Mouse (Mus musculus) olfactory bulb, adult 2 months (tissue): Measurements from ENCODE around the gene Lcn12. TPM values are rescaled to one million over a fixed set of nuclear protein-coding genes. Genes with fewer than 3 reads are reported as not detected.

Experiments used
- H3K27ac ChIP-seq: fragments of 200-500 bp; 2 replicates; pipeline ENCODE4 v1.5.1; 2012; ENCODE audit warnings: low read depth, low read length; ENCODE audit not compliant: insufficient read depth
- H3K4me1 ChIP-seq: fragments of 200-500 bp; 2 replicates; pipeline ENCODE4 v1.6.1; 2012; ENCODE audit warnings: low read length; ENCODE audit not compliant: control insufficient read depth, insufficient read depth
- H3K4me3 ChIP-seq: fragments of 200-500 bp; 2 replicates; pipeline ENCODE4 v1.5.1; 2012; ENCODE audit warnings: mild to moderate bottlenecking, low read depth, low read length, moderate library complexity; ENCODE audit not compliant: insufficient read depth
- CTCF ChIP-seq: fragments of 200-500 bp; IDR thresholded peaks from 2 replicates; pipeline ENCODE4 v1.5.1; 2012; ENCODE audit warnings: low read depth, mild to moderate bottlenecking, low read length, moderate library complexity; ENCODE audit not compliant: insufficient read depth
- POLR2A ChIP-seq: fragments of 200-500 bp; IDR thresholded peaks from 2 replicates; pipeline ENCODE4 v1.6.1; 2012; ENCODE audit warnings: mild to moderate bottlenecking, low read depth, low read length, moderate library complexity; ENCODE audit not compliant: insufficient read depth
- WGBS: fragments of 180-500 bp; shearing (Covaris S2); methylation state at CpG from one replicate; pipeline ENCODE4 v1.1.7; 2018; 5-methylcytosine and 5-hydroxymethylcytosine counted together
- polyA plus RNA-seq: library from polyadenylated mRNA; stranded (reverse); fragments of >200 nt; gene quantifications from 2 replicates; pipeline ENCODE4 v1.2.4, GENCODE M21; 2012; ENCODE audit warnings: low replicate concordance; ENCODE audit not compliant: missing spikeins, insufficient read depth, insufficient read length

The Lcn12 gene
- polyA plus RNA-seq, 1 experiment = not detected

- peaks cover 8% of the 10 kb centered on the region for H3K4me1 ChIP-seq
- no peak overlapping the region for H3K4me3 ChIP-seq
- 38% methylated on average over 5 of the region's 5 CpGs for WGBS
- TF ChIP-seq CTCF (no peak), POLR2A (no peak)
- no peak overlapping the region for H3K27ac ChIP-seq
Measured at GRCm38 (mm10) chr2:25506964-25507363, 13.3 kb upstream of the Lcn12 start.

GRCm38 (mm10) chr2:25505860-25506259 lies 12.1 kb upstream of the Lcn12 start:
- Histone ChIP-seq H3K4me3 (no peak overlapping the region), H3K4me1 (peaks cover 15% of the 10 kb centered on the region), H3K27ac (no peak overlapping the region)
- no peak for TF ChIP-seq POLR2A
- TF ChIP-seq CTCF = no peak
- 86% methylated on average over 4 of the region's 4 CpGs for WGBS

GRCm38 (mm10) chr2:25505000-25505399 lies 11.3 kb upstream of the Lcn12 start:
- Histone ChIP-seq H3K27ac (no peak overlapping the region), H3K4me1 (peaks cover 17% of the 10 kb centered on the region), H3K4me3 (no peak overlapping the region)
- 75% methylated on average over 1 of the region's 1 CpGs for WGBS
- TF ChIP-seq POLR2A (no peak), CTCF (no peak)

- no peak overlapping the region for H3K4me3 ChIP-seq
- H3K4me1 ChIP-seq = peaks cover 17% of the 10 kb centered on the region
- WGBS = 91% methylated on average over 19 of the region's 19 CpGs
- TF ChIP-seq POLR2A = no peak
- no peak for TF ChIP-seq CTCF
- H3K27ac ChIP-seq = no peak overlapping the region
Measured at GRCm38 (mm10) chr2:25504538-25504937, 10.8 kb upstream of the Lcn12 start.

GRCm38 (mm10) chr2:25502726-25503125 lies 9.0 kb upstream of the Lcn12 start:
- TF ChIP-seq CTCF (no peak), POLR2A (no peak)
- no peak overlapping the region for H3K4me3 ChIP-seq
- H3K27ac ChIP-seq = no peak overlapping the region
- H3K4me1 ChIP-seq = peaks cover 17% of the 10 kb centered on the region
- WGBS = 88% methylated on average over 3 of the region's 3 CpGs

GRCm38 (mm10) chr2:25501593-25502486 lies 8.1 kb upstream of the Lcn12 start, which contains the start of gene C8g:
Gene C8g (minus strand): TSS chr2:25501719.
- Histone ChIP-seq H3K4me3 (peak within 1 kb of the TSS; percentile 94), H3K4me1 (peaks cover 20% of the 10 kb centered on the region), H3K27ac (peak within 1 kb of the TSS; percentile 75; the same call in 1 of the 2 replicates)
- 70% methylated on average over 20 of the region's 20 CpGs for WGBS
- 0 out of 2 replicates have a peak, but pooled peaks have one; percentile 22 for TF ChIP-seq POLR2A
- TF ChIP-seq CTCF = no peak

GRCm38 (mm10) chr2:25500576-25501405 lies 7.1 kb upstream of the Lcn12 start, which contains the start of gene Fbxw5:
Gene Fbxw5 (plus strand): TSS chr2:25500750.
- TF ChIP-seq POLR2A (peak; percentile 82), CTCF (no peak)
- peak within 1 kb of the TSS; percentile 79 for H3K27ac ChIP-seq
- under 1% methylated on average over 43 of the region's 44 CpGs for WGBS

GRCm38 (mm10) chr2:25500071-25500575 lies 6.4 kb upstream of the Lcn12 start:
- H3K4me3 ChIP-seq = peak overlapping the region; percentile 38
- no peak for TF ChIP-seq POLR2A
- TF ChIP-seq CTCF = no peak
- peak overlapping the region; percentile 79; the same call in 1 of the 2 replicates for H3K27ac ChIP-seq
- peaks cover 20% of the 10 kb centered on the region for H3K4me1 ChIP-seq
- WGBS = 65% methylated on average over 6 of the region's 6 CpGs

More at GRCm38 (mm10) chr2:25500576-25501405, 7.1 kb upstream of the Lcn12 start, which contains the start of gene Fbxw5:
- Histone ChIP-seq H3K4me1 (peaks cover 20% of the 10 kb centered on the region), H3K4me3 (peak within 1 kb of the TSS; percentile 94)
